Mouse (Mus musculus): ENCODE measurements at regions not wholly inside any gene's neighbourhood (a gene's known extent, or its start where the extent isn't known, plus 50 kb on each side); places are given as distances from the start of the nearest gene placed in this dataset.

- Histone ChIP-seq H3K4me1 (ENCODE audit: control insufficient read depth in 2 of 2, insufficient read depth in 2 of 2, low read length in 2 of 2) (no peaks in the 10 kb centered on the region), H3K27me3 (ENCODE audit: control insufficient read depth, insufficient read depth, low read length) (no peaks in the 10 kb centered on the region), H3K27ac (replicated peaks in 1 of 2; ENCODE audit: control insufficient read depth in 1 of 2, insufficient read depth in 1 of 2, low read depth in 2 of 2, low read length in 2 of 2) (no peak overlapping the region), H3K36me3 (ENCODE audit: control insufficient read depth, insufficient read depth, low read length) (no peaks in the 10 kb centered on the region), H3K4me2 (ENCODE audit: low read length) (no peak overlapping the region), H3K9ac (ENCODE audit: low read length) (no peak overlapping the region), H3K4me3 (ENCODE audit: control insufficient read depth in 1 of 2, insufficient read depth in 1 of 2, low read depth in 1 of 2, low read length in 2 of 2) (no peak overlapping the region), H3K9me3 (ENCODE audit: control insufficient read depth, low read length) (no peaks in the 10 kb centered on the region)
- WGBS: 58% methylated on average over 3 of the region's 3 CpGs
- no peak for ATAC-seq (ENCODE audit: insufficient number of reproducible peaks, insufficient read depth, low FRiP score, low read depth)
Observed at GRCm38 (mm10) chr1:176655487-176656333, 158.2 kb downstream of the Cep170 start.

- 46% methylated on average over 1 of the region's 1 CpGs for WGBS
- H3K27me3 ChIP-seq (ENCODE audit: control insufficient read depth, insufficient read depth, low read length): no peaks in the 10 kb centered on the region
- H3K27ac ChIP-seq (replicated peaks in 1 of 2; ENCODE audit: control insufficient read depth in 1 of 2, insufficient read depth in 1 of 2, low read depth in 2 of 2, low read length in 2 of 2): no peak overlapping the region
- H3K36me3 ChIP-seq (ENCODE audit: control insufficient read depth, insufficient read depth, low read length): no peaks in the 10 kb centered on the region
- no peaks in the 10 kb centered on the region for H3K4me1 ChIP-seq (ENCODE audit: control insufficient read depth in 2 of 2, insufficient read depth in 2 of 2, low read length in 2 of 2)
- no peak overlapping the region for H3K4me3 ChIP-seq (ENCODE audit: control insufficient read depth in 1 of 2, insufficient read depth in 1 of 2, low read depth in 1 of 2, low read length in 2 of 2)
- no peaks in the 10 kb centered on the region for H3K9me3 ChIP-seq (ENCODE audit: control insufficient read depth, low read length)
- no peak for ATAC-seq (ENCODE audit: insufficient number of reproducible peaks, insufficient read depth, low FRiP score, low read depth)
- H3K4me2 ChIP-seq (ENCODE audit: low read length): no peak overlapping the region
- H3K9ac ChIP-seq (ENCODE audit: low read length): no peak overlapping the region
Observed at GRCm38 (mm10) chr1:176644248-176644647, 169.6 kb downstream of the Cep170 start.

GRCm38 (mm10) chr1:176623171-176623570 lies 190.7 kb downstream of the Cep170 start:
- Histone ChIP-seq H3K9me3 (ENCODE audit: control insufficient read depth, low read length) (no peaks in the 10 kb centered on the region), H3K9ac (ENCODE audit: low read length) (no peak overlapping the region), H3K27me3 (ENCODE audit: control insufficient read depth, insufficient read depth, low read length) (no peaks in the 10 kb centered on the region), H3K36me3 (ENCODE audit: control insufficient read depth, insufficient read depth, low read length) (no peaks in the 10 kb centered on the region), H3K4me2 (ENCODE audit: low read length) (no peak overlapping the region), H3K4me3 (ENCODE audit: control insufficient read depth in 1 of 2, insufficient read depth in 1 of 2, low read depth in 1 of 2, low read length in 2 of 2) (no peak overlapping the region), H3K4me1 (ENCODE audit: control insufficient read depth in 2 of 2, insufficient read depth in 2 of 2, low read length in 2 of 2) (no peaks in the 10 kb centered on the region), H3K27ac (replicated peaks in 1 of 2; ENCODE audit: control insufficient read depth in 1 of 2, insufficient read depth in 1 of 2, low read depth in 2 of 2, low read length in 2 of 2) (no peak overlapping the region)
- 81% methylated on average over 4 of the region's 4 CpGs for WGBS
- no peak for ATAC-seq (ENCODE audit: insufficient number of reproducible peaks, insufficient read depth, low FRiP score, low read depth)

GRCm38 (mm10) chr1:176622213-176622612 lies 191.7 kb downstream of the Cep170 start:
- no peaks in the 10 kb centered on the region for H3K27me3 ChIP-seq (ENCODE audit: control insufficient read depth, insufficient read depth, low read length)
- H3K9me3 ChIP-seq (ENCODE audit: control insufficient read depth, low read length): no peaks in the 10 kb centered on the region
- no peak overlapping the region for H3K4me2 ChIP-seq (ENCODE audit: low read length)
- no peak overlapping the region for H3K4me3 ChIP-seq (ENCODE audit: control insufficient read depth in 1 of 2, insufficient read depth in 1 of 2, low read depth in 1 of 2, low read length in 2 of 2)
- ATAC-seq (ENCODE audit: insufficient number of reproducible peaks, insufficient read depth, low FRiP score, low read depth): no peak
- no peaks in the 10 kb centered on the region for H3K4me1 ChIP-seq (ENCODE audit: control insufficient read depth in 2 of 2, insufficient read depth in 2 of 2, low read length in 2 of 2)
- H3K27ac ChIP-seq (replicated peaks in 1 of 2; ENCODE audit: control insufficient read depth in 1 of 2, insufficient read depth in 1 of 2, low read depth in 2 of 2, low read length in 2 of 2): no peak overlapping the region
- no peak overlapping the region for H3K9ac ChIP-seq (ENCODE audit: low read length)
- no peaks in the 10 kb centered on the region for H3K36me3 ChIP-seq (ENCODE audit: control insufficient read depth, insufficient read depth, low read length)
- 79% methylated on average over 5 of the region's 5 CpGs for WGBS

- Histone ChIP-seq H3K4me2 (ENCODE audit: low read length) (no peak overlapping the region), H3K9ac (ENCODE audit: low read length) (no peak overlapping the region), H3K9me3 (ENCODE audit: control insufficient read depth, low read length) (no peaks in the 10 kb centered on the region), H3K4me3 (ENCODE audit: control insufficient read depth in 1 of 2, insufficient read depth in 1 of 2, low read depth in 1 of 2, low read length in 2 of 2) (no peak overlapping the region), H3K4me1 (ENCODE audit: control insufficient read depth in 2 of 2, insufficient read depth in 2 of 2, low read length in 2 of 2) (no peaks in the 10 kb centered on the region), H3K27me3 (ENCODE audit: control insufficient read depth, insufficient read depth, low read length) (no peaks in the 10 kb centered on the region), H3K36me3 (ENCODE audit: control insufficient read depth, insufficient read depth, low read length) (no peaks in the 10 kb centered on the region), H3K27ac (replicated peaks in 1 of 2; ENCODE audit: control insufficient read depth in 1 of 2, insufficient read depth in 1 of 2, low read depth in 2 of 2, low read length in 2 of 2) (no peak overlapping the region)
- 88% methylated on average over 2 of the region's 2 CpGs for WGBS
- no peak for ATAC-seq (ENCODE audit: insufficient number of reproducible peaks, insufficient read depth, low FRiP score, low read depth)
Observed at GRCm38 (mm10) chr1:176621285-176621684, 192.6 kb downstream of the Cep170 start.

- Histone ChIP-seq H3K9me3 (ENCODE audit: control insufficient read depth, low read length) (no peaks in the 10 kb centered on the region), H3K4me2 (ENCODE audit: low read length) (no peak overlapping the region), H3K4me3 (ENCODE audit: control insufficient read depth in 1 of 2, insufficient read depth in 1 of 2, low read depth in 1 of 2, low read length in 2 of 2) (no peak overlapping the region), H3K27ac (replicated peaks in 1 of 2; ENCODE audit: control insufficient read depth in 1 of 2, insufficient read depth in 1 of 2, low read depth in 2 of 2, low read length in 2 of 2) (no peak overlapping the region), H3K27me3 (ENCODE audit: control insufficient read depth, insufficient read depth, low read length) (no peaks in the 10 kb centered on the region), H3K4me1 (ENCODE audit: control insufficient read depth in 2 of 2, insufficient read depth in 2 of 2, low read length in 2 of 2) (no peaks in the 10 kb centered on the region), H3K9ac (ENCODE audit: low read length) (no peak overlapping the region), H3K36me3 (ENCODE audit: control insufficient read depth, insufficient read depth, low read length) (no peaks in the 10 kb centered on the region)
- whole genome bisulfite sequencing: 62% methylated on average over 4 of the region's 4 CpGs
- no peak for ATAC-seq (ENCODE audit: insufficient number of reproducible peaks, insufficient read depth, low FRiP score, low read depth)
Observed at GRCm38 (mm10) chr1:176618896-176619295, 195.0 kb downstream of the Cep170 start.

GRCm38 (mm10) chr1:176615673-176616072 lies 198.2 kb downstream of the Cep170 start:
- WGBS: 77% methylated on average over 2 of the region's 2 CpGs
- no peak overlapping the region for H3K4me2 ChIP-seq (ENCODE audit: low read length)
- H3K4me1 ChIP-seq (ENCODE audit: control insufficient read depth in 2 of 2, insufficient read depth in 2 of 2, low read length in 2 of 2): no peaks in the 10 kb centered on the region
- H3K36me3 ChIP-seq (ENCODE audit: control insufficient read depth, insufficient read depth, low read length): no peaks in the 10 kb centered on the region
- no peak overlapping the region for H3K4me3 ChIP-seq (ENCODE audit: control insufficient read depth in 1 of 2, insufficient read depth in 1 of 2, low read depth in 1 of 2, low read length in 2 of 2)
- no peaks in the 10 kb centered on the region for H3K27me3 ChIP-seq (ENCODE audit: control insufficient read depth, insufficient read depth, low read length)
- ATAC-seq (ENCODE audit: insufficient number of reproducible peaks, insufficient read depth, low FRiP score, low read depth): no peak
- no peaks in the 10 kb centered on the region for H3K9me3 ChIP-seq (ENCODE audit: control insufficient read depth, low read length)
- H3K9ac ChIP-seq (ENCODE audit: low read length): no peak overlapping the region
- no peak overlapping the region for H3K27ac ChIP-seq (replicated peaks in 1 of 2; ENCODE audit: control insufficient read depth in 1 of 2, insufficient read depth in 1 of 2, low read depth in 2 of 2, low read length in 2 of 2)

- H3K9me3 ChIP-seq (ENCODE audit: control insufficient read depth, low read length): no peaks in the 10 kb centered on the region
Observed at GRCm38 (mm10) chr1:176594312-176594711, 219.6 kb downstream of the Cep170 start.

More at GRCm38 (mm10) chr1:176594312-176594711, 219.6 kb downstream of the Cep170 start:
- H3K9ac ChIP-seq (ENCODE audit: low read length): no peak overlapping the region
- no peak overlapping the region for H3K27ac ChIP-seq (replicated peaks in 1 of 2; ENCODE audit: control insufficient read depth in 1 of 2, insufficient read depth in 1 of 2, low read depth in 2 of 2, low read length in 2 of 2)
- H3K4me2 ChIP-seq (ENCODE audit: low read length): no peak overlapping the region
- no peaks in the 10 kb centered on the region for H3K4me1 ChIP-seq (ENCODE audit: control insufficient read depth in 2 of 2, insufficient read depth in 2 of 2, low read length in 2 of 2)
- no peaks in the 10 kb centered on the region for H3K27me3 ChIP-seq (ENCODE audit: control insufficient read depth, insufficient read depth, low read length)
- ATAC-seq (ENCODE audit: insufficient number of reproducible peaks, insufficient read depth, low FRiP score, low read depth): no peak
- H3K36me3 ChIP-seq (ENCODE audit: control insufficient read depth, insufficient read depth, low read length): no peaks in the 10 kb centered on the region
- H3K4me3 ChIP-seq (ENCODE audit: control insufficient read depth in 1 of 2, insufficient read depth in 1 of 2, low read depth in 1 of 2, low read length in 2 of 2): no peak overlapping the region
- 63% methylated on average over 2 of the region's 2 CpGs for WGBS

All from heart, embryonic 14.5 days (tissue).